Mouse (Mus musculus) intestine, postnatal 0 days (tissue): Measurements from ENCODE around the gene Ccdc62. TPM values are rescaled to one million over a fixed set of nuclear protein-coding genes. Genes with fewer than 3 reads are reported as not detected.
A peak's percentile ranks its signal among the peaks of the same experiment; 100 is the strongest.

Experiments
- ATAC-seq: fragments of 200-750 bp; cut with Nextera tagmentation; 2 replicates; pipeline ENCODE4 v1.8.0; 2017; ENCODE audit warnings: mild to moderate bottlenecking, moderate TSS enrichment, moderate library complexity
- H3K27ac ChIP-seq: fragments of 300-500 bp; sonication (generic); 2 replicates; pipeline ENCODE4 v1.5.1; 2014; ENCODE audit warnings: mild to moderate bottlenecking, low read depth, low read length, moderate library complexity
- H3K27me3 ChIP-seq: fragments of 300-500 bp; sonication (generic); replicated peaks from 2 replicates; pipeline ENCODE4 v1.6.1; 2014; ENCODE audit warnings: low read length, mixed read lengths; ENCODE audit not compliant: control insufficient read depth, insufficient read depth
- H3K36me3 ChIP-seq: fragments of 300-500 bp; sonication (generic); 2 replicates; pipeline ENCODE4 v1.6.1; 2014; ENCODE audit warnings: mild to moderate bottlenecking, moderate library complexity; ENCODE audit not compliant: control insufficient read depth, insufficient read depth
- H3K4me1 ChIP-seq: fragments of 300-500 bp; sonication (generic); replicated peaks from 2 replicates; pipeline ENCODE4 v1.6.1; 2014; ENCODE audit warnings: antibody characterized with exemption, low read length, mixed read lengths; ENCODE audit not compliant: control insufficient read depth, insufficient read depth
- H3K4me2 ChIP-seq: fragments of 300-500 bp; sonication (generic); replicated peaks from 2 replicates; pipeline ENCODE4 v1.6.1; 2014; ENCODE audit warnings: low read depth, mild to moderate bottlenecking, moderate library complexity
- H3K4me3 ChIP-seq: fragments of 300-500 bp; sonication (generic); 2 replicates; pipeline ENCODE4 v1.5.1; 2014; ENCODE audit warnings: low read depth, low read length
- H3K9ac ChIP-seq: fragments of 300-500 bp; sonication (generic); 2 replicates; pipeline ENCODE4 v1.6.1; 2014; ENCODE audit warnings: mild to moderate bottlenecking, low read depth, low read length
- H3K9me3 ChIP-seq: fragments of 300-500 bp; sonication (generic); 2 replicates; pipeline ENCODE4 v1.6.1; 2016; ENCODE audit warnings: mixed run types; ENCODE audit not compliant: control insufficient read depth
- CTCF ChIP-seq: sonication (generic); IDR thresholded peaks from 2 replicates; pipeline ENCODE4 v1.5.1; 2016; ENCODE audit warnings: low read depth, mild to moderate bottlenecking, control low read depth, antibody characterized with exemption, moderate library complexity
- WGBS: fragments of 180-500 bp; shearing (Covaris S2); extraction: QIAGEN DNeasy Blood & Tissue Kit; methylation state at CpG from one replicate; pipeline ENCODE4 v1.1.7; 2014; 5-methylcytosine and 5-hydroxymethylcytosine counted together
- polyA plus RNA-seq: library from polyadenylated mRNA; unstranded; fragments of >200 nt; fragmentation: Nextera tagmentation; extraction: Ambion mirVana; gene quantifications from 2 replicates; pipeline ENCODE4 v1.2.1, GENCODE M21; 2015

Ccdc62 gene
- polyA plus RNA-seq, 1 experiment from 2014 or later: 3.8 TPM

DNA sequence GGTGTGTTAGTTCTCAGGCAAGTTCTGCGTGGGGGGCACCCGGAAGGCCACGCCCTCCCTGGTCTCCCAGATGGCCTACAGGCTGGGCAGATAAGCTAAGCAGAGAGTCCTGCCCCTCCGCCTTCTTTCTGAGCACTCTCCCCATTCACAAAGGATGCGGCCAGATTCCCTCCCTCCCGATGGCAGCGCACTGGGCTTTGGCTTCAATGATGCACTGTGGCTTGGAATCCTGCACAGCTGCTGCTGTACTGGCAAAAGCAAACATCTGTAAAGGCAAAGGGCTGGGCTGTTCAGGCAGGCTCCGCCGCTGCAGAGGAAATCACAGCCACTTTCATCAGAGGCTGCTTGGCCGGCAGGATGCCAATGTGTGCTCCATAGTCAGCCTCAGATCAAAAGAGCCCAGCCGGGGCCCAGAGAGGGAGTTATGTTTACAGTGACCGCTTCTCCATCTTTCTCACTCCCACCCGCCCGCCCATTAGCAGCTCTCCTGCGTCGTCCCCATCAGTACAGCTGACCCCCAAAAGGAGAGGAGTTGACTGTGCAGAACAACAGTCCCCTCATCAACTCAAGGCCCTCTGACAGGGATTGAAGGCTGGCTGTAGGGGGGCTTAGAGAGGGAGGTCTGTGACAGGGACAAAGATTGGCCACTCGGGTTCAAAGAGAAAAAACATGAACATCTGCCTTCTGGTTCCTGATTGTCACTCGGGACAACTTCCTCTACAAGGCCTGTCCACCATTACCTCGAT lies 80.6 kb downstream of the Ccdc62 start:
- Histone ChIP-seq H3K9ac (no peak overlapping the region), H3K9me3 (no peaks in the 10 kb centered on the region), H3K4me3 (no peak overlapping the region), H3K4me1 (peaks cover 17% of the 10 kb centered on the region; the same call in 1 of the 2 replicates), H3K27ac (peak overlapping the region; percentile 50; the same call in 1 of the 2 replicates), H3K27me3 (no peaks in the 10 kb centered on the region), H3K36me3 (peaks cover 19% of the 10 kb centered on the region), H3K4me2 (peak overlapping the region; percentile 4)
- WGBS: 26% methylated on average over 19 of the region's 19 CpGs
- ATAC-seq: no peak
- TF ChIP-seq CTCF: no peak

- Histone ChIP-seq H3K4me1 (peaks cover 17% of the 10 kb centered on the region; the same call in 1 of the 2 replicates), H3K36me3 (peaks cover 14% of the 10 kb centered on the region), H3K9ac (no peak overlapping the region), H3K27ac (peak overlapping the region; percentile 50; the same call in 1 of the 2 replicates), H3K4me3 (no peak overlapping the region), H3K4me2 (peak overlapping the region; percentile 4; the same call in 1 of the 2 replicates), H3K27me3 (no peaks in the 10 kb centered on the region), H3K9me3 (no peaks in the 10 kb centered on the region)
- TF ChIP-seq CTCF: no peak
- ATAC-seq: no peak
- WGBS: 47% methylated on average over 8 of the region's 8 CpGs
Observed at GRCm38 (mm10) chr5:124011927-124012326, 81.4 kb downstream of the Ccdc62 start.

GRCm38 (mm10) chr5:124012885-124013284 lies 82.4 kb downstream of the Ccdc62 start:
- H3K27me3 ChIP-seq: no peaks in the 10 kb centered on the region
- 54% methylated on average over 10 of the region's 10 CpGs for WGBS
- peaks cover 8% of the 10 kb centered on the region for H3K36me3 ChIP-seq
- no peak overlapping the region for H3K4me3 ChIP-seq
- H3K4me1 ChIP-seq: peaks cover 17% of the 10 kb centered on the region; the same call in 1 of the 2 replicates
- ATAC-seq: peak; percentile 28; the same call in 1 of the 2 replicates
- peak; percentile 38 for TF ChIP-seq CTCF
- H3K27ac ChIP-seq: no peak overlapping the region
- no peak overlapping the region for H3K9ac ChIP-seq
- no peak overlapping the region for H3K4me2 ChIP-seq
- H3K9me3 ChIP-seq: no peaks in the 10 kb centered on the region

DNA sequence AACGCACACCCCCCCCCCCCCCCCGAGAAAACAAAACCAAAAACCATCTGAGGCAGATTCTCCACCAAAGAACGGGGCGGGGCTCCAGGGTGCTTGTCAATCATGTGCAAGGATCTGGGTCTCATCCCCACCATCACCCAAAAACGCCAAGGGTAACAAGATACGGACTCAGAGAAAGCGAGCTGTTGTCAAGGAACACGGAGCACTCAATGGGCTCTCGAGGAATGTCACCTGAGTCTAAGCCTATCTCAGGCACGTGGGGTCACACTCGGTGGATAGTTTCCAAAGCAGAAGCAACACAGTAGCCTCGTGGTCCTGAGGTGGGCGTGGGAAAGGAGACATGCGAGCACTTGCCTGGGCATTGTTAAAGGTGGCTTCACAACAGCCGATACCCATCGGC lies 83.3 kb downstream of the Ccdc62 start:
- no peak overlapping the region for H3K4me3 ChIP-seq
- no peak overlapping the region for H3K27ac ChIP-seq
- 87% methylated on average over 15 of the region's 16 CpGs for WGBS
- no peaks in the 10 kb centered on the region for H3K9me3 ChIP-seq
- H3K27me3 ChIP-seq: no peaks in the 10 kb centered on the region
- peaks cover 5% of the 10 kb centered on the region; the same call in 1 of the 2 replicates for H3K36me3 ChIP-seq
- no peak for ATAC-seq
- H3K4me2 ChIP-seq: no peak overlapping the region
- H3K4me1 ChIP-seq: peaks cover 17% of the 10 kb centered on the region; the same call in 1 of the 2 replicates
- no peak for TF ChIP-seq CTCF
- no peak overlapping the region for H3K9ac ChIP-seq

DNA sequence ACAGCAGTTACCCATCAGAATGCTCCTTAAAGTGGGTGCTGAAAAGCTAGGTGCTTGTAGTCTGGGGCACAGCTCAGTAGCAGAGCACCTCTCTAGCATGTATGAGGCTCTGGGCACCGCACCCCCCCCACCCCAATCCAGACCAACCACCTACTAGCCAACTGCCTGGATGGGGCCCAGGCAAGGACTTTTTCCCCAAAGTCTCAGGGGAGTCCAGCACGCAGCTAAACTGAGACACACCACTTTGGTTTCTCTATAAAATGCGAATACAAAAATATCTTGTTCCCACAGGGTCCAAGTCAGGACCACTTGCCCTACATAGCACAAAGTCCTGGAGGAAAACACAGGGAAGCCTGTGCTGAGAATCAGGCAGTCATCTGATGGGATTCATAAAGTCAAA lies 83.7 kb downstream of the Ccdc62 start:
- no peak for TF ChIP-seq CTCF
- Histone ChIP-seq H3K9me3 (no peaks in the 10 kb centered on the region), H3K36me3 (peaks cover under 1% of the 10 kb centered on the region; the same call in 1 of the 2 replicates), H3K4me2 (no peak overlapping the region), H3K27me3 (no peaks in the 10 kb centered on the region), H3K9ac (no peak overlapping the region), H3K27ac (no peak overlapping the region), H3K4me1 (peaks cover 17% of the 10 kb centered on the region; the same call in 1 of the 2 replicates), H3K4me3 (no peak overlapping the region)
- WGBS: 89% methylated on average over 3 of the region's 3 CpGs
- ATAC-seq: no peak

GRCm38 (mm10) chr5:124014791-124015251 lies 84.3 kb downstream of the Ccdc62 start:
- ATAC-seq: no peak
- TF ChIP-seq CTCF: no peak

More at GRCm38 (mm10) chr5:124014791-124015251, 84.3 kb downstream of the Ccdc62 start:
- Histone ChIP-seq H3K4me2 (0 out of 2 replicates have a peak overlapping the region, but pooled peaks have one; percentile 37), H3K27ac (no peak overlapping the region), H3K4me1 (peaks cover 15% of the 10 kb centered on the region; the same call in 1 of the 2 replicates), H3K9ac (no peak overlapping the region), H3K27me3 (no peaks in the 10 kb centered on the region), H3K9me3 (no peaks in the 10 kb centered on the region), H3K36me3 (no peaks in the 10 kb centered on the region), H3K4me3 (no peak overlapping the region)
- WGBS: 43% methylated on average over 11 of the region's 11 CpGs
